Mouse (Mus musculus) hindbrain, embryonic 11.5 days (tissue): ENCODE data around the gene Idi1. TPM values are rescaled to one million over a fixed set of nuclear protein-coding genes. Genes with fewer than 3 reads are reported as not detected.
A peak's percentile ranks its signal among the peaks of the same experiment; 100 is the strongest.
"Not testable (repeated sequence)": the region's sequence is repeated elsewhere in the genome, so short reads cannot be mapped to it uniquely, and the experiment has no call there.

Experiments
- ATAC-seq: fragments of 200-750 bp; cut with Nextera tagmentation; 2 replicates; pipeline ENCODE4 v1.8.0; 2017; ENCODE audit warnings: mild to moderate bottlenecking, moderate TSS enrichment, moderate library complexity; ENCODE audit not compliant: low FRiP score
- DNase-seq: peaks from one replicate; pipeline ENCODE4 v3.0.0-alpha.2; 2015; ENCODE audit warnings: low spot score
- H3K27ac ChIP-seq: fragments of 300-500 bp; sonication (generic); 2 replicates; pipeline ENCODE4 v1.5.1; 2014; ENCODE audit warnings: mild to moderate bottlenecking, low read depth, low read length
- H3K27me3 ChIP-seq: fragments of 300-500 bp; sonication (generic); 2 replicates; pipeline ENCODE4 v1.6.1; 2014; ENCODE audit warnings: mild to moderate bottlenecking, low read length, moderate library complexity, mixed read lengths; ENCODE audit not compliant: control insufficient read depth, insufficient read depth
- H3K36me3 ChIP-seq: fragments of 300-500 bp; sonication (generic); 2 replicates; pipeline ENCODE4 v1.6.1; 2014; ENCODE audit warnings: mild to moderate bottlenecking, low read length, moderate library complexity, mixed read lengths; ENCODE audit not compliant: control insufficient read depth, insufficient read depth
- H3K4me1 ChIP-seq: fragments of 300-500 bp; sonication (generic); replicated peaks from 2 replicates; pipeline ENCODE4 v1.6.1; 2014; ENCODE audit warnings: low read length, mixed read lengths; ENCODE audit not compliant: control insufficient read depth, insufficient read depth
- H3K4me2 ChIP-seq: fragments of 300-500 bp; sonication (generic); replicated peaks from 2 replicates; pipeline ENCODE4 v1.6.1; 2014; ENCODE audit warnings: mild to moderate bottlenecking, low read depth, low read length
- H3K4me3 ChIP-seq: fragments of 300-500 bp; sonication (generic); 2 replicates; pipeline ENCODE4 v1.5.1; 2014; ENCODE audit warnings: low read depth, low read length
- H3K9ac ChIP-seq: fragments of 300-500 bp; sonication (generic); 2 replicates; pipeline ENCODE4 v1.6.1; 2014; ENCODE audit warnings: low read depth, low read length
- H3K9me3 ChIP-seq: fragments of 300-500 bp; sonication (generic); 2 replicates; pipeline ENCODE4 v1.6.1; 2016; ENCODE audit warnings: low read length; ENCODE audit not compliant: control insufficient read depth
- WGBS: fragments of 180-500 bp; shearing (Covaris S2); extraction: QIAGEN DNeasy Blood & Tissue Kit; methylation state at CpG from one replicate; pipeline ENCODE4 v1.1.7; 2014; 5-methylcytosine and 5-hydroxymethylcytosine counted together
- polyA plus RNA-seq: library from polyadenylated mRNA; unstranded; fragments of >200 nt; fragmentation: Nextera tagmentation; extraction: Ambion mirVana; gene quantifications from 2 replicates; pipeline ENCODE4 v1.2.1, GENCODE M21; 2014

Idi1 gene
- polyA plus RNA-seq, 1 experiment from 2014 or later = 165 TPM

GRCm38 (mm10) chr13:8871314-8871962 lies 13.9 kb upstream of the Idi1 start, which contains the start of gene Wdr37:
Wdr37 (minus strand) TSS chr13:8871909.
- Histone ChIP-seq H3K4me3 (peak within 1 kb of the TSS; percentile 89), H3K36me3 (no peaks in the 10 kb centered on the region), H3K27ac (peak within 1 kb of the TSS; percentile 96), H3K9me3 (no peaks in the 10 kb centered on the region), H3K27me3 (no peaks in the 10 kb centered on the region), H3K9ac (peak within 1 kb of the TSS; percentile 88), H3K4me1 (no peaks in the 10 kb centered on the region), H3K4me2 (peak within 1 kb of the TSS; percentile 71)
- ATAC-seq = peak; percentile 54
- WGBS = 2% methylated on average over 18 of the region's 18 CpGs
- DNase-seq = peak; percentile 35

GRCm38 (mm10) chr13:8873776-8874175 lies 11.5 kb upstream of the Idi1 start:
- no peak overlapping the region for H3K4me3 ChIP-seq
- H3K4me2 ChIP-seq = no peak overlapping the region
- no peaks in the 10 kb centered on the region for H3K9me3 ChIP-seq
- no peaks in the 10 kb centered on the region for H3K36me3 ChIP-seq
- ATAC-seq (no peak), DNase-seq (no peak)
- 95% methylated on average over 1 of the region's 1 CpGs for WGBS
- H3K27ac ChIP-seq = no peak overlapping the region
- no peaks in the 10 kb centered on the region for H3K4me1 ChIP-seq
- no peaks in the 10 kb centered on the region for H3K27me3 ChIP-seq
- H3K9ac ChIP-seq = no peak overlapping the region

- H3K4me3 ChIP-seq = no peak overlapping the region
- H3K36me3 ChIP-seq = no peaks in the 10 kb centered on the region
- 73% methylated on average over 3 of the region's 3 CpGs for WGBS
- DNase-seq (no peak), ATAC-seq (no peak)
- no peaks in the 10 kb centered on the region for H3K9me3 ChIP-seq
- H3K4me1 ChIP-seq = no peaks in the 10 kb centered on the region
- no peak overlapping the region for H3K9ac ChIP-seq
- no peak overlapping the region for H3K4me2 ChIP-seq
- no peak overlapping the region for H3K27ac ChIP-seq
- no peaks in the 10 kb centered on the region for H3K27me3 ChIP-seq
These were observed 3.7 kb upstream of the Idi1 start for GRCm38 (mm10) chr13:8881611-8882010.

- H3K27me3 ChIP-seq, H3K4me1 ChIP-seq, H3K27ac ChIP-seq, H3K4me2 ChIP-seq, ATAC-seq, DNase-seq, H3K4me3 ChIP-seq, H3K36me3 ChIP-seq, H3K9ac ChIP-seq, H3K9me3 ChIP-seq: not testable (repeated sequence)
- 86% methylated on average over 5 of the region's 5 CpGs for WGBS
These were observed 1.4 kb upstream of the Idi1 start for GRCm38 (mm10) chr13:8883870-8884269.

- no peaks in the 10 kb centered on the region for H3K9me3 ChIP-seq
- 6% methylated on average over 9 of the region's 9 CpGs for WGBS
- H3K27ac ChIP-seq = peak overlapping the region; percentile 95
- H3K36me3 ChIP-seq = peaks cover 2% of the 10 kb centered on the region; the same call in 1 of the 2 replicates
- H3K4me2 ChIP-seq = peak overlapping the region; percentile 49
- ATAC-seq = no peak
- no peaks in the 10 kb centered on the region for H3K27me3 ChIP-seq
- peak overlapping the region; percentile 69 for H3K4me3 ChIP-seq
- H3K9ac ChIP-seq = peak overlapping the region; percentile 73
- no peak for DNase-seq
- H3K4me1 ChIP-seq = no peaks in the 10 kb centered on the region
These were observed 872 bp downstream of the Idi1 start for GRCm38 (mm10) chr13:8886185-8886560.

GRCm38 (mm10) chr13:8888603-8889002 lies 3.3 kb downstream of the Idi1 start:
- H3K4me1 ChIP-seq = no peaks in the 10 kb centered on the region
- H3K4me3 ChIP-seq = no peak overlapping the region
- H3K4me2 ChIP-seq = no peak overlapping the region
- WGBS = 100% methylated on average over 1 of the region's 1 CpGs
- no peaks in the 10 kb centered on the region for H3K27me3 ChIP-seq
- ATAC-seq (no peak), DNase-seq (peak; percentile 48)
- no peak overlapping the region for H3K27ac ChIP-seq
- peaks cover 2% of the 10 kb centered on the region; the same call in 1 of the 2 replicates for H3K36me3 ChIP-seq
- no peak overlapping the region for H3K9ac ChIP-seq
- no peaks in the 10 kb centered on the region for H3K9me3 ChIP-seq

- ATAC-seq, H3K4me2 ChIP-seq, DNase-seq, H3K27ac ChIP-seq, H3K9me3 ChIP-seq, H3K36me3 ChIP-seq, H3K4me1 ChIP-seq, H3K9ac ChIP-seq, H3K27me3 ChIP-seq, H3K4me3 ChIP-seq: not testable (repeated sequence)
- WGBS = 93% methylated on average over 2 of the region's 2 CpGs
These were observed 20.7 kb downstream of the Idi1 start for GRCm38 (mm10) chr13:8905986-8906385.

GRCm38 (mm10) chr13:8913890-8914289 lies 28.6 kb downstream of the Idi1 start:
- not testable (repeated sequence) for H3K27ac ChIP-seq, H3K4me1 ChIP-seq, H3K9ac ChIP-seq, H3K9me3 ChIP-seq, H3K4me3 ChIP-seq, H3K27me3 ChIP-seq, ATAC-seq, H3K36me3 ChIP-seq, H3K4me2 ChIP-seq, DNase-seq
- 91% methylated on average over 8 of the region's 8 CpGs for WGBS

- Histone ChIP-seq H3K4me2 (no peak overlapping the region), H3K9me3 (no peaks in the 10 kb centered on the region), H3K27ac (no peak overlapping the region), H3K4me3 (no peak overlapping the region), H3K9ac (no peak overlapping the region), H3K4me1 (no peaks in the 10 kb centered on the region), H3K27me3 (no peaks in the 10 kb centered on the region), H3K36me3 (no peaks in the 10 kb centered on the region)
- DNase-seq (no peak), ATAC-seq (no peak)
- 63% methylated on average over 2 of the region's 2 CpGs for WGBS
These were observed 48.2 kb downstream of the Idi1 start for GRCm38 (mm10) chr13:8933499-8933898.
